Mouse (Mus musculus) neural tube, embryonic 14.5 days (tissue): ENCODE measurements around the gene Rnf43. TPM values are rescaled to one million over a fixed set of nuclear protein-coding genes. Genes with fewer than 3 reads are reported as not detected.

ENCODE experiments used
- ATAC-seq: fragments of 200-750 bp; cut with Nextera tagmentation; 2 replicates; pipeline ENCODE4 v1.8.0; 2017; ENCODE audit warnings: low read depth, mild to moderate bottlenecking, moderate TSS enrichment, moderate library complexity
- H3K27ac ChIP-seq: fragments of 300-500 bp; sonication (generic); 2 replicates; pipeline ENCODE4 v1.5.1; 2014; ENCODE audit warnings: low read depth, mild to moderate bottlenecking, control low read depth, low read length, moderate library complexity, mixed read lengths
- H3K27me3 ChIP-seq: fragments of 300-500 bp; sonication (generic); 2 replicates; pipeline ENCODE4 v1.6.1; 2014; ENCODE audit warnings: low read length; ENCODE audit not compliant: control insufficient read depth, insufficient read depth
- H3K36me3 ChIP-seq: fragments of 300-500 bp; sonication (generic); 2 replicates; pipeline ENCODE4 v1.6.1; 2014; ENCODE audit warnings: low read length, mixed read lengths; ENCODE audit not compliant: control insufficient read depth, insufficient read depth
- H3K4me1 ChIP-seq: fragments of 300-500 bp; sonication (generic); 2 replicates; pipeline ENCODE4 v1.6.1; 2014; ENCODE audit warnings: low read length; ENCODE audit not compliant: control insufficient read depth, insufficient read depth
- H3K4me2 ChIP-seq: fragments of 300-500 bp; sonication (generic); 2 replicates; pipeline ENCODE4 v1.6.1; 2014; ENCODE audit warnings: mild to moderate bottlenecking, low read depth, low read length, control low read depth
- H3K4me3 ChIP-seq: fragments of 300-500 bp; sonication (generic); 2 replicates; pipeline ENCODE4 v1.5.1; 2014; ENCODE audit warnings: low read depth, low read length, control low read depth, mixed read lengths
- H3K9ac ChIP-seq: fragments of 300-500 bp; sonication (generic); replicated peaks from 2 replicates; pipeline ENCODE4 v1.6.1; 2014; ENCODE audit warnings: low read depth, mild to moderate bottlenecking, control low read depth, low read length, mixed read lengths
- H3K9me3 ChIP-seq: fragments of 300-500 bp; sonication (generic); 2 replicates; pipeline ENCODE4 v1.6.1; 2016; ENCODE audit warnings: low read length; ENCODE audit not compliant: control insufficient read depth
- WGBS: fragments of 180-500 bp; shearing (Covaris S2); extraction: QIAGEN DNeasy Blood & Tissue Kit; methylation state at CpG from one replicate; pipeline ENCODE4 v1.1.7; 2014; 5-methylcytosine and 5-hydroxymethylcytosine counted together
- polyA plus RNA-seq: library from polyadenylated mRNA; unstranded; fragments of >200 nt; fragmentation: Nextera tagmentation; extraction: Ambion mirVana; gene quantifications from 2 replicates; pipeline ENCODE4 v1.2.1, GENCODE M21; 2014

Gene Rnf43
- polyA plus RNA-seq, 1 experiment from 2014 or later = 0.71 TPM

DNA sequence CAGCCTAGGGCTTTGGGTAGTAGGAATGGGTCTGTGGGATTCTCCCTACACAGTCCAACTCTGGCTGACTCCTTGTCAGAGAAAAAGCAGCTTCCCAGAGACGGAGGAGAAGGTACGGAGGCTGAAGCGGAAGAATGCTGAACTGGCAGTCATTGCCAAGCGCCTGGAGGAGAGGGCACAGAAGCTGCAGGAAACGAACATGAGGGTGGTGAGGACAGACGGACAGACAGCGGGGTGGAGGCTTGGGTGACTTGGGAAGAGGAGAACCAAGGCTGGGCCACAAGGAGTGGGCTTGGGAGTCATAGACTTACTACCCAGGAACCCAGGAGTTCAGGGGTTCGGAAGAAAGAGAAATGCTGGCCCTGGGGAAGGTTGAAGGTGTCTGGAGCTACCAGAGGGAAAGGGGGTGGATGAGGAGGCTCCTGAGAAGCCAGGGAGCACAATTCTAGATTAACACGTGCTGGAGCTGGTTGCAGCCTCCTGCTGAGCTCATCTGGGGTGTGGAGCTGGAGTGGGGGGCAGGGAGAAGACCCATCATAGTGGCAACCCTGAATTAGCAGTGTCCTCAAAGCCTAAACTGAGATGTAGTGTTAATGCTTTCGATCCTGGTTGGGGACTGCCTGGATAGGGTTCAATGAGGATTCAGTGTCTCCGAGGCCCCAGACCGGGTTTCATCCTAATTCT is 100.3 kb downstream of the Rnf43 start:
- peaks cover 32% of the 10 kb centered on the region; the same call in 1 of the 2 replicates for H3K4me1 ChIP-seq
- H3K36me3 ChIP-seq = no peaks in the 10 kb centered on the region
- no peak for ATAC-seq
- H3K27me3 ChIP-seq = peaks cover 6% of the 10 kb centered on the region; the same call in 1 of the 2 replicates
- no peaks in the 10 kb centered on the region for H3K9me3 ChIP-seq
- peak overlapping the region; percentile 69 for H3K27ac ChIP-seq
- peak overlapping the region; percentile 94 for H3K4me2 ChIP-seq
- H3K9ac ChIP-seq = peak overlapping the region; percentile 66
- 38% methylated on average over 12 of the region's 12 CpGs for WGBS
- peak overlapping the region; percentile 69 for H3K4me3 ChIP-seq

DNA sequence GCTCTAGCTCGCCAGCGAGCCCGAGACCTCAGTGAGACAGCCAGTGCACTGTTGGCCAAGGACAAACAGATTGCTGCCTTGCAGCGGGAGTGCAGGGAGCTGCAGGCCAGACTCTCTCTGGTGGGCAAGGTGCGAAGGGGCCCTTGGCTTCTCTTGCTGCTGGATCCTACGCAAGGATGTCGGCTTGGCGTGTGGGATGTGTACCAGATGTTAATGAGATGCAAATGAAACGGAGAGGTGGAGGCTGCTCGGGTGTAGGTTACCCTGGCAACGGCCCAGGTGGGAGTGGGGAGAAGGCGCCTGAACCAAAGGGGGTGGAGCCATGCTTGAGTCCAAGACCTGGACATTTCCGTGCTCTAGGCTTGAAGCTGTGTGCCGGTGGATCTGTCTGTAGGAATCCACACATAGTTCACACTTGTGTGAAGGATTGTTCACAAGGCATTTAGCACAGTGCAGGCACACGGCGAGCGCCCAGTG is 101.0 kb downstream of the Rnf43 start:
- H3K4me3 ChIP-seq = peak overlapping the region; percentile 69
- peak; percentile 79 for ATAC-seq
- H3K36me3 ChIP-seq = no peaks in the 10 kb centered on the region
- peaks cover 6% of the 10 kb centered on the region; the same call in 1 of the 2 replicates for H3K27me3 ChIP-seq
- peaks cover 32% of the 10 kb centered on the region; the same call in 1 of the 2 replicates for H3K4me1 ChIP-seq
- peak overlapping the region; percentile 69 for H3K27ac ChIP-seq
- H3K4me2 ChIP-seq = peak overlapping the region; percentile 94
- no peaks in the 10 kb centered on the region for H3K9me3 ChIP-seq
- H3K9ac ChIP-seq = peak overlapping the region; percentile 66
- WGBS = under 1% methylated on average over 17 of the region's 17 CpGs

DNA sequence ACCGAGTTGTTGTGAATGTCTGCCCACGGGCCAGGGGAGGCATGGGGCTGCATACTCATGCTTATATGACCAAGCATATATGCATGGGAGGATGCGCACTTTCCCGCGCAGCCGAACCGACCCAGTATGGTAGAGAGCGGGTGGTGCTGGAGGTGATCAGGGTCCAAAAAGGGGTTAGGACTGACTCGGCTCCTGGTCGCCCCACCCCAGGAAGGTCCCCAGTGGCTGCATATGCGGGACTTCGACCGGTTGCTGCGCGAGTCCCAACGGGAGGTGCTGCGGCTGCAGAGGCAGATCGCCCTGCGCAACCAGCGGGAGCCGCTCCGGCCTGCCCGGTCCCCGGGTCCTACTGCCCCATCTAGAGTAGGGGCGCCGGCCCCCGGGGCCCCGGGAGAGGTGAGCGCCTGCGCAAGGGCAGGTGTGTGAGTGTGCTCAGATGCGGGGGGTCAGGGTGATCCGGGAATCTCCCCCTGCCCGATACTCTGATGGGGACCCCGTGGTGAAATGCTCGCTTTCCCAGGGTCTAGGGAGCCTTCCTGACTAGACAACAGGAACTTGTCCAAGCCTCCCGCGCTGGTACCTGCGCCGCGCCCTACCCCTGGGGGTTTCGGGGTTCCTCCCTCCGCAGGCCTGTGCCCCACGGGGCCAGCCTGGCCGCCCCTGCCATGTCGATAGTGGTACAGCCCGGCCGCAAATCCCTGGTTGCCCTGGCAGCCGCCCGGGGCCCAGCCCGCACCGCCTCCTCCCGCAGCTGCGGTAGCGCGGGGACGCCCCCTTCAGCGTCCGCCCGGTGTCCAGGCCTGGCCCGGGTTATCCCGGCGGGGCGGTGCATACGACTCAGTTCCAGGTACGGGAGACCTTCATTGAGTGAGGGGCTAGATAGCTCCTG is 101.7 kb downstream of the Rnf43 start:
- H3K4me2 ChIP-seq = peak overlapping the region; percentile 94
- H3K9me3 ChIP-seq = no peaks in the 10 kb centered on the region
- peak overlapping the region; percentile 69 for H3K4me3 ChIP-seq
- H3K9ac ChIP-seq = peak overlapping the region; percentile 66
- WGBS = under 1% methylated on average over 65 of the region's 65 CpGs
- H3K36me3 ChIP-seq = no peaks in the 10 kb centered on the region
- peak; percentile 45 for ATAC-seq
- H3K4me1 ChIP-seq = peaks cover 32% of the 10 kb centered on the region; the same call in 1 of the 2 replicates
- H3K27me3 ChIP-seq = peaks cover 6% of the 10 kb centered on the region; the same call in 1 of the 2 replicates
- H3K27ac ChIP-seq = peak overlapping the region; percentile 69

DNA sequence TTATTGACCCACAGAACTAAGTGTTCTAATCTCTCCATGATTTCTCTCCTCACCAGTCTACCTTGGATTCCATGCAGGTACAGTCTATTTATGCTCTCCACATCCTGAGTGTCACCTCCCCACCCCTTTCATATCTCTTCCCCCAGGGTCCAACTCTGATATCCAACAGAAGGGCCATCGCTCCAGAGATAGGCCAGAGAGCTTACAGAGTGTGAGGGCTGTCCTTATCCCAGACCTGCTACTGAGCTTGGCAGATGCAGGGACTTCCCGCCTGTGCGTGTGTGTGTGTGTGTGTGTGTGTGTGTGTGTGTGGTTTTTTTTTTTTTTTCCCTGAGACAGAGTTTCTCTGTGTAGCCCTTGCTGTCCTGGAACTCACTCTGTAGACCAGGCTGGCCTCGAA is 106.2 kb downstream of the Rnf43 start:
- H3K9me3 ChIP-seq = no peaks in the 10 kb centered on the region
- no peak for ATAC-seq
- no peak overlapping the region for H3K4me2 ChIP-seq
- H3K36me3 ChIP-seq = peaks cover 11% of the 10 kb centered on the region; the same call in 1 of the 2 replicates
- H3K9ac ChIP-seq = no peak overlapping the region
- H3K27ac ChIP-seq = no peak overlapping the region
- WGBS = 96% methylated on average over 3 of the region's 4 CpGs
- H3K27me3 ChIP-seq = peaks cover 3% of the 10 kb centered on the region; the same call in 1 of the 2 replicates
- H3K4me3 ChIP-seq = no peak overlapping the region
- peaks cover 10% of the 10 kb centered on the region; the same call in 1 of the 2 replicates for H3K4me1 ChIP-seq

DNA sequence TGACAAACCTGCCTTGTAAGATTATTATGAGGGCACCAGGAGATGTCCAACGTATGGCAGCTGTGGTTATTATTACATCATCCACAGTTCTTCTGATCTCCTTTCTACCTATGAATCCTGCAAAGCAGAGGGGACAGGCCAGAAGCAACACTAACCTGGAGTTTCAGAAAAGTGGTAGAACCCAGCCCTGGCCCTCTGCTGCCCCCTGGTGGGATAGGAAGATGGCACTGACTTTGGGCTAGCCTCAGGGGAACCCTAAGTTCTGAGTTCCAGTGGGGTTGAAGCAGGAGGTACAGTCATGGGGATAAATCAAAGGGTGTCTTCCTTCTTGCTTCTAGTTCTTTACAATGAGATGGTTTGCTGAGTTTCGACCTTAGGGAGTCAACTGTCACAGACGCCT is 108.5 kb downstream of the Rnf43 start:
- Histone ChIP-seq H3K27ac (no peak overlapping the region), H3K27me3 (no peaks in the 10 kb centered on the region), H3K36me3 (peaks cover 11% of the 10 kb centered on the region; the same call in 1 of the 2 replicates), H3K9me3 (no peaks in the 10 kb centered on the region), H3K9ac (no peak overlapping the region), H3K4me1 (no peaks in the 10 kb centered on the region), H3K4me3 (no peak overlapping the region), H3K4me2 (no peak overlapping the region)
- ATAC-seq = no peak
- 55% methylated on average over 3 of the region's 3 CpGs for WGBS

DNA sequence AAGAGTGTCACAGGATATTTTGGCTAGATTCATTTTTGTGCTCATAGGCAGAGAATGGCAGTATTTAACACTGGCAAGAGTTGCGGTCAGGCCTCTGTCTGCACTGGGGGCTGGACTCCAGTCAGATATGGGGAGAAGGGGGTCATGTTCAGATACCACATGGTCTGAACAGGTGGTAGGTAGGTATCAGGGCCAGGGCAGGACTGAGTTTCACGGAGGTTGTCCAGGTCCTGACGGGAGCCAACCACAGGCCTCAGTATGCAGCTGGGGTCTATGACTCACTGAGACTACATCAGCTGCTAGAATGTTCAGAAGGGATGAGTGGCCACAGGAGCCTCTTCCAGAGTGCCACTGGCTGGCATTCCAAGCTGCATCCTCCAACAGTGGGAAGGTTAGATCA is 109.8 kb downstream of the Rnf43 start:
- Histone ChIP-seq H3K4me1 (no peaks in the 10 kb centered on the region), H3K4me2 (no peak overlapping the region), H3K9ac (no peak overlapping the region), H3K27me3 (no peaks in the 10 kb centered on the region), H3K9me3 (no peaks in the 10 kb centered on the region), H3K36me3 (peaks cover 16% of the 10 kb centered on the region), H3K4me3 (no peak overlapping the region), H3K27ac (no peak overlapping the region)
- WGBS = 96% methylated on average over 3 of the region's 3 CpGs
- no peak for ATAC-seq

DNA sequence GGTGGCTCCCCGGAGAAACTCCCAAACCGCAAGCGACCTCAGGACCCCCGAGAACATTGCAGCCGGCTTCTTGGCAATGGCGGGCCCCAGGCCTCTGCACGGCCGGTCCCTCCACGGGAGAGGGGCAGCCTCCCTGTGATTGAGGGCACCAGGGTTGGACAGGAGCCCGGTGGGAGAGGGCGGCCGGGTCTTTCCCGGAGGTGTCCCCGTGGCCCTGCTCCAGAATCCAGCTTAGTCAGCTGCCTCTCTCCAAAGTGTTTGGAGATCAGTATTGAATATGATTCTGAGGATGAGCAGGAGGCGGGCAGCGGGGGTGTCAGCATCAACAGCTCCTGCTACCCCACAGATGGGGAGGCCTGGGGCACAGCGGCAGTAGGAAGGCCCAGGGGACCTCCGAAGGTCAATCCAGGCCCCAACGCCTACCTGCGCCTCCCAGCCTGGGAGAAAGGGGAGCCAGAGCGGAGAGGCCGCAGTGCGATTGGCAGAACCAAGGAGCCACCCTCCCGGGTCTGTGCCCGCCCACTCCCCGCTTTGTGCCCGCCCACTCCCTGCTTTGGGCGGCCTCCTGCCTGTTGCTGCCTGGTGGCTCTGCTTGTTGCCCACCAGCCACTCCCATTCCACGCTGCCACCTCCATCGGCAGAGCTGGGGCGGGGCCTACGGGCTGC is 115.7 kb downstream of the Rnf43 start:
- Histone ChIP-seq H3K4me1 (no peaks in the 10 kb centered on the region), H3K4me3 (peak overlapping the region; percentile 11; the same call in 1 of the 2 replicates), H3K9me3 (no peaks in the 10 kb centered on the region), H3K27me3 (no peaks in the 10 kb centered on the region), H3K27ac (no peak overlapping the region), H3K36me3 (peaks cover 9% of the 10 kb centered on the region), H3K9ac (0 out of 2 replicates have a peak overlapping the region, but pooled peaks have one; percentile 18), H3K4me2 (peak overlapping the region; percentile 43)
- 6% methylated on average over 28 of the region's 32 CpGs for WGBS
- peak; percentile 69; the same call in 1 of the 2 replicates for ATAC-seq

DNA sequence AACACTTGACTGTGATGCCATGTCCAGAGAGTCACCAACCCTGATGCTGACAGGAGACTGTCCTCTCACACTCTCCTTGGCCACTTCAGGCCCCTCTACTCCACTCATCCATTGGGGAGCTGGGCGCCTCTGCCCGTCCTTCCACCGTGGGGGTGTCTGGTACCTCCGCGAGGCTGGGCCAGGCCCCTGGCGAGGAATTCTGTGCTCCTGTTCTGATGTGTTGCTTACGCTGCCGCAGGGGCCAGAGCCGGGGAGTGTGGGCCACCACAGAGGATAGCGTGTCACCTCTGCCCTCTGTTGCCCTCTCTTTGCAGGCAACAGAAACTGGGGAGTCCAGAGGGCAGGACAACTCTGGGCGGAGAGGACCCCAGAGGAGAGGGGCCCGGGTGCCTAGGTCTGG is 116.4 kb downstream of the Rnf43 start:
- Histone ChIP-seq H3K27ac (no peak overlapping the region), H3K4me2 (peak overlapping the region; percentile 43), H3K36me3 (peaks cover 9% of the 10 kb centered on the region), H3K4me1 (no peaks in the 10 kb centered on the region), H3K27me3 (no peaks in the 10 kb centered on the region), H3K4me3 (no peak overlapping the region), H3K9ac (no peak overlapping the region), H3K9me3 (no peaks in the 10 kb centered on the region)
- 40% methylated on average over 12 of the region's 12 CpGs for WGBS
- no peak; the same call in 1 of the 2 replicates for ATAC-seq
